ENCODE assay signal across 16 mouse cellular contexts in the genomic region with DNA sequence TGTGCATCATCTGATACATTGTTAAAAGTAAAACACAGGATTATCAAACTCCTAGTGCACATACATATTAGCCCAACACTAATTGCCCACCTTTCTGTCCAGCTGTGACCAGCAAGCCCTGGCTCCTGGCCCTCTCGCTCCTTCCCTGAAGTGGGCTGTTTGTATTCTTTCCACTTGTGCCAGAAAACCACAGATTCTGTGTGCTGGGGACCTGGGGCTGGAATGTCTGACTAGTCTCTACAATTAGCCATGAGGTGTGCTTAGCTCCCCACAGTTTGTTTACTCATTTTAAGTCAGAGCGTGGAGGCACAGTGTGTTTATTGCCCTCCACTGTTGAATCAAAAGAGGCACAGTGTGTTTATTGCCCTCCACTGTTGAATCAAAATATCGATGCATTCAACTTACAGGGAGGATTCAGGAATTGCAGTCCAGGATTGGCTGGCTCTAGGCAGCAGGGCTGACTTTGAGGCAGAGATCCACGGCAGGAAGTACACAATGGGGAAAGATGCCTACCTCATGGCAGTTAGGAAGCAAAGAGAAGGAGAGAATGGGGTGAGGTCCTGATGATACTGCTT.
"Had no signal": no experiment of that assay in that cellular context is flagged by ENCODE, and none has a peak within 500 bp of the region (broad histone marks: within the 10 kb centered on the region; RNA-seq: fewer than 3 reads in every experiment).

No protein-coding gene starts in this region.

- H3K27me3 ChIP-seq: hindbrain, embryonic 15.5 days; stomach, embryonic 15.5 days had no signal

- H3K9me3 ChIP-seq: hindbrain, embryonic 15.5 days; liver, embryonic 15.5 days; midbrain, embryonic 12.5 days; stomach, embryonic 15.5 days had no signal

- H3K9ac ChIP-seq: hindbrain, embryonic 15.5 days; liver, embryonic 15.5 days; midbrain, embryonic 12.5 days; stomach, embryonic 15.5 days had no signal

- H3K36me3 ChIP-seq: hindbrain, embryonic 15.5 days; liver, embryonic 15.5 days; midbrain, embryonic 12.5 days; stomach, embryonic 15.5 days had no signal

- H3K4me2 ChIP-seq: hindbrain, embryonic 15.5 days; liver, embryonic 15.5 days; midbrain, embryonic 12.5 days; stomach, embryonic 15.5 days had no signal

- H3K27ac ChIP-seq: hindbrain, embryonic 15.5 days; kidney, postnatal 0 days; liver, embryonic 15.5 days; macrophage; midbrain, embryonic 12.5 days; stomach, embryonic 15.5 days had no signal

- ATAC-seq: intestine, embryonic 16.5 days; midbrain, embryonic 16.5 days had no signal

- H3K4me3 ChIP-seq: hindbrain, embryonic 15.5 days; liver, embryonic 15.5 days; megakaryocyte, embryonic 14.5 days; midbrain, embryonic 12.5 days; stomach, embryonic 15.5 days had no signal

- H3K4me1 ChIP-seq: hindbrain, embryonic 15.5 days; liver, embryonic 15.5 days; midbrain, embryonic 12.5 days had no signal

- DNase-seq: kidney, adult 8-10 months; kidney, postnatal 36 days; layer of hippocampus, adult 9-11 months; layer of hippocampus, postnatal 36 days; right cerebral cortex, postnatal 14 days; thymus, adult 2 months; thymus, postnatal 25 days had no signal
